Mouse (Mus musculus) regulatory T cell (primary cell): ENCODE data around the gene Zfp433.
"Not testable (repeated sequence)": the region's sequence is repeated elsewhere in the genome, so short reads cannot be mapped to it uniquely, and the experiment has no call there.

ENCODE experiments used
- in situ Hi-C: fragments of 300-600 bp; cut with MboI, MseI; formaldehyde crosslinking; loops from one replicate; pipeline ENCODE4 v1.15.1; 2025; ENCODE audit warnings: high pct_unique_total_duplicates

Gene Zfp433

GRCm38 (mm10) chr10:81704531-81705301 lies at the start of gene Zfp433:
Gene Zfp433 (plus strand): TSS chr10:81704825.
- in situ Hi-C loops: loop anchor here (5.0 kb wide), 1 partner anchor 293 kb away; no protein-coding TSS in a partner anchor

- in situ Hi-C loops: loop anchor here (10.0 kb wide), 1 partner anchor 60 kb away; no protein-coding TSS in a partner anchor
Observed at GRCm38 (mm10) chr10:81655178-81655577, 49.4 kb upstream of the Zfp433 start.

- in situ Hi-C loops: loop anchor here (10.0 kb wide), 1 partner anchor 59 kb away; no protein-coding TSS in a partner anchor
Observed at GRCm38 (mm10) chr10:81656174-81656573, 48.5 kb upstream of the Zfp433 start.

- in situ Hi-C loops: loop anchor here (10.0 kb wide), 1 partner anchor 158 kb away; no protein-coding TSS in a partner anchor
Observed at GRCm38 (mm10) chr10:81687114-81687513, 17.5 kb upstream of the Zfp433 start.

GRCm38 (mm10) chr10:81770506-81771403 lies 66.1 kb downstream of the Zfp433 start, which contains the start of gene Gm3055:
Gene Gm3055 (minus strand): TSS chr10:81771161.
- in situ Hi-C loops: not testable (repeated sequence)

- in situ Hi-C loops: not testable (repeated sequence)
Observed at GRCm38 (mm10) chr10:81771404-81771777, 66.8 kb downstream of the Zfp433 start.
